ENCODE assay signal across 11 mouse cellular contexts in genomic region chr1:178798886-178799285, GRCm38 (mm10).
A peak's percentile ranks its signal among the peaks of the same experiment; 100 is the strongest.
DNase-seq lines count a peak whose midpoint lies in the region; ATAC-seq and TF ChIP-seq lines count a peak whose summit lies in the region.
"Had no signal": no experiment of that assay in that cellular context is flagged by ENCODE, and none has a peak within 500 bp of the region (broad histone marks: within the 10 kb centered on the region; RNA-seq: fewer than 3 reads in every experiment).

No protein-coding gene starts in this region.

- H3K4me3 ChIP-seq in heart, postnatal 0 days (ENCODE audit: low read depth, low read length): peak overlapping the region; percentile 25
- peak overlapping the region; percentile 14; the same call in 1 of the 2 replicates for H3K4me3 ChIP-seq in embryonic facial prominence, embryonic 11.5 days (ENCODE audit: low read depth, low read length)
- no peak overlapping the region for H3K4me3 ChIP-seq in limb, embryonic 15.5 days

- H3K36me3 ChIP-seq in heart, postnatal 0 days (replicated peaks; ENCODE audit: control insufficient read depth, insufficient read depth, low read length): no peaks in the 10 kb centered on the region
- no peaks in the 10 kb centered on the region for H3K36me3 ChIP-seq in embryonic facial prominence, embryonic 11.5 days (replicated peaks; ENCODE audit: control insufficient read depth, insufficient read depth, low read depth, low read length)
- no peaks in the 10 kb centered on the region for H3K36me3 ChIP-seq in limb, embryonic 15.5 days

- intact Hi-C loops in heart, postnatal 10 days (cut with DNase I): loop anchor here (10.0 kb wide), 1 partner anchor 264 kb away; no protein-coding TSS in a partner anchor

- no peak for ATAC-seq in heart, postnatal 0 days (ENCODE audit: insufficient read depth, low read depth)
- ATAC-seq in embryonic facial prominence, embryonic 11.5 days (replicated peaks; ENCODE audit: insufficient number of reproducible peaks, low FRiP score, low TSS enrichment, low read depth): no peak
- no peak for ATAC-seq in limb, embryonic 15.5 days (ENCODE audit: insufficient number of reproducible peaks, low FRiP score, low TSS enrichment, low read depth)

- no peak for TF ChIP-seq CTCF in heart, postnatal 0 days (IDR thresholded peaks at IDR 0.05; ENCODE audit: low read depth)

- H3K9me3 ChIP-seq in heart, postnatal 0 days (replicated peaks; ENCODE audit: control insufficient read depth, low read length): no peaks in the 10 kb centered on the region
- H3K9me3 ChIP-seq in embryonic facial prominence, embryonic 11.5 days (replicated peaks; ENCODE audit: control insufficient read depth, low read length): no peaks in the 10 kb centered on the region
- no peaks in the 10 kb centered on the region for H3K9me3 ChIP-seq in limb, embryonic 15.5 days

- DNase-seq in cerebellum, adult 9-10 months: peak; percentile 74
- no peak for DNase-seq in cerebellum, adult 11-12 months
- no peak for DNase-seq in heart, postnatal 0 days (ENCODE audit: low spot score)
- DNase-seq in heart, postnatal 10 days: no peak
- no peak for DNase-seq in embryonic facial prominence, embryonic 11.5 days (ENCODE audit: low spot score)
- no peak for DNase-seq in testis, postnatal 14 days (ENCODE audit: low spot score)
- no peak for DNase-seq in embryo, embryonic 10.5 days (ENCODE audit: low spot score)
- DNase-seq: adrenal gland, adult 8-10 months; kidney, adult 18-20 months; lung, adult 18-20 months had no signal

- H3K9ac ChIP-seq in heart, postnatal 0 days (replicated peaks; ENCODE audit: low read depth, low read length): no peak overlapping the region
- H3K9ac ChIP-seq in embryonic facial prominence, embryonic 11.5 days (replicated peaks; ENCODE audit: low read length): no peak overlapping the region
- H3K9ac ChIP-seq in limb, embryonic 15.5 days: no peak overlapping the region

- no peak for TF ChIP-seq EP300 in heart, postnatal 0 days (IDR thresholded peaks at IDR 0.05; ENCODE audit: low read depth)

- H3K27ac ChIP-seq in heart, postnatal 0 days (ENCODE audit: low read depth): no peak overlapping the region
- H3K27ac ChIP-seq in embryonic facial prominence, embryonic 11.5 days (replicated peaks; ENCODE audit: low read depth, low read length): 0 out of 2 replicates have a peak overlapping the region, but pooled peaks have one; percentile 7
- no peak overlapping the region for H3K27ac ChIP-seq in limb, embryonic 15.5 days

- WGBS in heart, postnatal 0 days: 43% methylated on average over 8 of the region's 8 CpGs
- 76% methylated on average over 8 of the region's 8 CpGs for WGBS in embryonic facial prominence, embryonic 11.5 days
- WGBS in limb, embryonic 15.5 days: 61% methylated on average over 8 of the region's 8 CpGs

- H3K4me2 ChIP-seq in heart, postnatal 0 days (ENCODE audit: low read depth, low read length): peak overlapping the region; percentile 54
- peak overlapping the region; percentile 40 for H3K4me2 ChIP-seq in embryonic facial prominence, embryonic 11.5 days (ENCODE audit: low read depth, low read length)
- 0 out of 2 replicates have a peak overlapping the region, but pooled peaks have one; percentile 17 for H3K4me2 ChIP-seq in limb, embryonic 15.5 days

- H3K27me3 ChIP-seq in heart, postnatal 0 days (ENCODE audit: control insufficient read depth, insufficient read depth, low read length): no peaks in the 10 kb centered on the region
- H3K27me3 ChIP-seq in embryonic facial prominence, embryonic 11.5 days (ENCODE audit: control insufficient read depth, insufficient read depth, low read length): no peaks in the 10 kb centered on the region
- H3K27me3 ChIP-seq in limb, embryonic 15.5 days: no peaks in the 10 kb centered on the region

- peaks cover 17% of the 10 kb centered on the region; the same call in 1 of the 2 replicates for H3K4me1 ChIP-seq in heart, postnatal 0 days (ENCODE audit: control insufficient read depth, insufficient read depth)
- H3K4me1 ChIP-seq in embryonic facial prominence, embryonic 11.5 days (ENCODE audit: control insufficient read depth, insufficient read depth, low read length): no peaks in the 10 kb centered on the region
- peaks cover 21% of the 10 kb centered on the region for H3K4me1 ChIP-seq in limb, embryonic 15.5 days
